ENCODE assay signal across 8 mouse cellular contexts in genomic region chr17:63498182-63498716, GRCm38 (mm10). TPM values are rescaled to one million over a fixed set of nuclear protein-coding genes. Genes with fewer than 3 reads are reported as not detected.
DNase-seq lines count a peak whose midpoint lies in the region; ATAC-seq lines count a peak whose summit lies in the region.

No protein-coding gene starts in this region.

- H3K4me1 ChIP-seq in heart, embryonic 10.5 days: peaks cover 26% of the 10 kb centered on the region
- peaks cover 35% of the 10 kb centered on the region for H3K4me1 ChIP-seq in hindbrain, embryonic 12.5 days
- H3K4me1 ChIP-seq in midbrain, embryonic 14.5 days (ENCODE audit: control insufficient read depth, insufficient read depth, low read length): peaks cover 37% of the 10 kb centered on the region

- H3K9ac ChIP-seq in hindbrain, embryonic 12.5 days: peak overlapping the region; percentile 99
- H3K9ac ChIP-seq in midbrain, embryonic 14.5 days (replicated peaks; ENCODE audit: low read length): peak overlapping the region; percentile 99

- ATAC-seq in hindbrain, embryonic 12.5 days (ENCODE audit: low FRiP score): no peak
- ATAC-seq in midbrain, embryonic 14.5 days (ENCODE audit: low FRiP score, low TSS enrichment): no peak; the same call in 1 of the 2 replicates

- H3K27me3 ChIP-seq in heart, embryonic 10.5 days (ENCODE audit: insufficient read depth, poor library complexity, severe bottlenecking): no peaks in the 10 kb centered on the region
- no peaks in the 10 kb centered on the region for H3K27me3 ChIP-seq in hindbrain, embryonic 12.5 days
- no peaks in the 10 kb centered on the region for H3K27me3 ChIP-seq in midbrain, embryonic 14.5 days (ENCODE audit: control insufficient read depth, insufficient read depth, low read length)

- intact Hi-C loops in gastrocnemius, postnatal 14 days (cut with DNase I; ENCODE audit: low total_unique reads): no loop called here

- WGBS in heart, embryonic 10.5 days: 27% methylated on average over 6 of the region's 6 CpGs
- 21% methylated on average over 6 of the region's 6 CpGs for WGBS in hindbrain, embryonic 12.5 days
- WGBS in midbrain, embryonic 14.5 days: 15% methylated on average over 6 of the region's 6 CpGs

- H3K9me3 ChIP-seq in heart, embryonic 10.5 days: no peaks in the 10 kb centered on the region
- no peaks in the 10 kb centered on the region for H3K9me3 ChIP-seq in hindbrain, embryonic 12.5 days (replicated peaks)
- no peaks in the 10 kb centered on the region for H3K9me3 ChIP-seq in midbrain, embryonic 14.5 days (ENCODE audit: control insufficient read depth, low read length)

- DNase-seq in heart, embryonic 10.5 days (ENCODE audit: low spot score): no peak
- no peak for DNase-seq in heart, adult 18-20 months
- DNase-seq in adipocyte (ENCODE audit: low spot score): peak; percentile 39
- no peak for DNase-seq in midbrain, embryonic 14.5 days
- no peak for DNase-seq in gastrocnemius, postnatal 14 days
- DNase-seq in kidney, postnatal 14 days: no peak
- no peak for DNase-seq in thymus, postnatal 25 days

- peak overlapping the region; percentile 80 for H3K4me3 ChIP-seq in heart, embryonic 10.5 days
- H3K4me3 ChIP-seq in hindbrain, embryonic 12.5 days: peak overlapping the region; percentile 95
- H3K4me3 ChIP-seq in midbrain, embryonic 14.5 days (replicated peaks; ENCODE audit: low read depth, low read length): peak overlapping the region; percentile 96

- H3K4me2 ChIP-seq in hindbrain, embryonic 12.5 days (replicated peaks): peak overlapping the region; percentile 77
- peak overlapping the region; percentile 79 for H3K4me2 ChIP-seq in midbrain, embryonic 14.5 days (ENCODE audit: low read length)

- H3K27ac ChIP-seq in heart, embryonic 10.5 days: peak overlapping the region; percentile 99
- peak overlapping the region; percentile 98; the same call in 1 of the 2 replicates for H3K27ac ChIP-seq in hindbrain, embryonic 12.5 days
- peak overlapping the region; percentile 98; the same call in 1 of the 2 replicates for H3K27ac ChIP-seq in midbrain, embryonic 14.5 days (replicated peaks; ENCODE audit: low read depth, low read length)

- H3K36me3 ChIP-seq in heart, embryonic 10.5 days: no peaks in the 10 kb centered on the region
- no peaks in the 10 kb centered on the region for H3K36me3 ChIP-seq in hindbrain, embryonic 12.5 days
- no peaks in the 10 kb centered on the region for H3K36me3 ChIP-seq in midbrain, embryonic 14.5 days (ENCODE audit: control insufficient read depth, insufficient read depth, low read length)

RNA-seq across cellular contexts. Expression of gene Fbxl17, which starts 1.6 kb away (rescaled TPM):
- 3.2 and 4.2 TPM in 2 replicates for polyA plus RNA-seq in heart, embryonic 10.5 days (2016; fragmentation: Nextera tagmentation; extraction: Ambion mirVana)
- 10 to 100 TPM; 26.8 to 27.0 TPM for total RNA-seq in heart, adult 18-20 months (2021)
- 10.3 and 10.4 TPM in 2 replicates for polyA plus RNA-seq in hindbrain, embryonic 12.5 days (2016; fragmentation: Nextera tagmentation; extraction: Ambion mirVana)
- polyA plus RNA-seq in midbrain, embryonic 14.5 days (2014; fragmentation: Nextera tagmentation; extraction: Ambion mirVana): 41.4 and 53.5 TPM in 2 replicates
- total RNA-seq in gastrocnemius, postnatal 14 days (2021): 10 to 100 TPM; 27.1 to 28.1 TPM
